Mouse (Mus musculus) stomach, embryonic 16.5 days (tissue): Measurements from ENCODE around the gene 3110082I17Rik. TPM values are rescaled to one million over a fixed set of nuclear protein-coding genes. Genes with fewer than 3 reads are reported as not detected.

ENCODE experiments used
- ATAC-seq: fragments of 200-750 bp; cut with Nextera tagmentation; 2 replicates; pipeline ENCODE4 v1.8.0; 2017; ENCODE audit warnings: moderate number of reproducible peaks, moderate TSS enrichment; ENCODE audit not compliant: insufficient read depth, low FRiP score
- H3K27ac ChIP-seq: fragments of 300-500 bp; sonication (generic); 2 replicates; pipeline ENCODE4 v1.5.1; 2014; ENCODE audit warnings: low read length
- H3K27me3 ChIP-seq: fragments of 300-500 bp; sonication (generic); 2 replicates; pipeline ENCODE4 v1.6.1; 2014; ENCODE audit warnings: low read length, control low read depth, mixed read lengths; ENCODE audit not compliant: control insufficient read depth, insufficient read depth
- H3K36me3 ChIP-seq: fragments of 300-500 bp; sonication (generic); 2 replicates; pipeline ENCODE4 v1.6.1; 2014; ENCODE audit warnings: low read length; ENCODE audit not compliant: control insufficient read depth, insufficient read depth
- H3K4me1 ChIP-seq: fragments of 300-500 bp; sonication (generic); 2 replicates; pipeline ENCODE4 v1.6.1; 2014; ENCODE audit warnings: low read length, control low read depth, mixed read lengths; ENCODE audit not compliant: control insufficient read depth, insufficient read depth
- H3K4me2 ChIP-seq: fragments of 300-500 bp; sonication (generic); 2 replicates; pipeline ENCODE4 v1.6.1; 2014; ENCODE audit warnings: low read depth, low read length, mixed read lengths
- H3K4me3 ChIP-seq: fragments of 300-500 bp; sonication (generic); replicated peaks from 2 replicates; pipeline ENCODE4 v1.5.1; 2014; ENCODE audit warnings: mild to moderate bottlenecking, low read length
- H3K9ac ChIP-seq: fragments of 300-500 bp; sonication (generic); 2 replicates; pipeline ENCODE4 v1.6.1; 2014; ENCODE audit warnings: low read length
- H3K9me3 ChIP-seq: fragments of 300-500 bp; sonication (generic); replicated peaks from 2 replicates; pipeline ENCODE4 v1.6.1; 2016; ENCODE audit warnings: low read length, control low read depth; ENCODE audit not compliant: control insufficient read depth
- WGBS: fragments of 180-500 bp; shearing (Covaris S2); extraction: QIAGEN DNeasy Blood & Tissue Kit; methylation state at CpG from one replicate; pipeline ENCODE4 v1.1.7; 2014; 5-methylcytosine and 5-hydroxymethylcytosine counted together
- polyA plus RNA-seq: library from polyadenylated mRNA; unstranded; fragments of >200 nt; fragmentation: Nextera tagmentation; extraction: Ambion mirVana; gene quantifications from 2 replicates; pipeline ENCODE4 v1.2.1, GENCODE M21; 2015

The 3110082I17Rik gene
- polyA plus RNA-seq, 1 experiment from 2014 or later = 35.7 TPM

DNA sequence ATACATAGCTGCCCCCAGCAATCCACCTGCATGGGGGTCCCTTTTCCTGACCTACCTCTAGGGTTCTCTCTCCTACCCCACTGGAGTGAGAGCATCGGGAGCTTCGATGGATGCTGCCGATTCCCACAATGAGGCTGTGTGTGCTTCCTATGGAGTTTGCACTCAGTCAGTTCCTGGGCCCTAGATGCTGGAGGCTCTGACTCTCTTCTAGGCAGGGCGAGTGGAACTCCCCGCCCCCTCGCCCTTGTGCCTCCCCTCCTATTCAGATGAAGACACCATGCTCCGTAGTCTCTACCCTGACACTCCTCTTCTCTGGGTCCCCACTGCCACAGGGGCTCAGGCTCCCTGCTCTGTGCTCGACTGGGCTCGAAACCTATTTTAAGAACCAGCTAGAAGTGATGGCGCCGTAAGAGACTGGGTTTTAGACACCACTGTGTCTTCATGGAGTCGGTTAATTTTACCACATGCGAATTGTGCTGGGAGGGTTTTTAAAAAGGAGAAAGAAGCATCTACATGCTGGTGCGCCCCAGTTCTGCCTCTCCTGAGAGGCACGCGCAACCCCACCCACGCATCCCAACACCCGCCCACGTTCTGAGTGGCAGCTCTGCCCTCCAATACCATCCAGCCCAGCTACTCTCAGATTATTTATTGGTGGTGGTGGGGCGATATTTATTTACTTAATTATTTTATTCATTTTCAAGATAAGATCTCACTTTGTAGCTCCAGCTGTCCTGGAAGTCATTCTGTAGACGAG, 142.4 kb downstream of the 3110082I17Rik start:
- Histone ChIP-seq H3K4me3 (no peak overlapping the region), H3K4me1 (peaks cover 11% of the 10 kb centered on the region; the same call in 1 of the 2 replicates), H3K36me3 (no peaks in the 10 kb centered on the region), H3K9me3 (no peaks in the 10 kb centered on the region), H3K4me2 (peak overlapping the region; percentile 14; the same call in 1 of the 2 replicates), H3K27me3 (no peaks in the 10 kb centered on the region), H3K27ac (peak overlapping the region; percentile 78), H3K9ac (peak overlapping the region; percentile 3; the same call in 1 of the 2 replicates)
- no peak for ATAC-seq
- WGBS = 64% methylated on average over 21 of the region's 21 CpGs

- Histone ChIP-seq H3K27me3 (no peaks in the 10 kb centered on the region), H3K9me3 (no peaks in the 10 kb centered on the region), H3K9ac (peak overlapping the region; percentile 3; the same call in 1 of the 2 replicates), H3K4me3 (no peak overlapping the region), H3K4me2 (0 out of 2 replicates have a peak overlapping the region, but pooled peaks have one; percentile 14), H3K27ac (peak overlapping the region; percentile 78), H3K36me3 (no peaks in the 10 kb centered on the region), H3K4me1 (peaks cover 11% of the 10 kb centered on the region; the same call in 1 of the 2 replicates)
- peak; percentile 94 for ATAC-seq
- 60% methylated on average over 6 of the region's 6 CpGs for WGBS
Observed at GRCm38 (mm10) chr5:139316982-139317675, 143.2 kb downstream of the 3110082I17Rik start.

GRCm38 (mm10) chr5:139314941-139315642, 145.2 kb downstream of the 3110082I17Rik start:
- no peaks in the 10 kb centered on the region for H3K36me3 ChIP-seq
- no peaks in the 10 kb centered on the region for H3K9me3 ChIP-seq
- H3K4me1 ChIP-seq = peaks cover 11% of the 10 kb centered on the region; the same call in 1 of the 2 replicates
- H3K4me2 ChIP-seq = no peak overlapping the region
- WGBS = 76% methylated on average over 12 of the region's 12 CpGs
- no peak overlapping the region for H3K9ac ChIP-seq
- H3K27ac ChIP-seq = 0 out of 2 replicates have a peak overlapping the region, but pooled peaks have one; percentile 17
- no peaks in the 10 kb centered on the region for H3K27me3 ChIP-seq
- no peak for ATAC-seq
- H3K4me3 ChIP-seq = no peak overlapping the region

GRCm38 (mm10) chr5:139313536-139313935, 146.8 kb downstream of the 3110082I17Rik start:
- no peak for ATAC-seq
- no peak overlapping the region for H3K4me2 ChIP-seq
- H3K27me3 ChIP-seq = no peaks in the 10 kb centered on the region
- H3K27ac ChIP-seq = no peak overlapping the region; the same call in 1 of the 2 replicates
- no peaks in the 10 kb centered on the region for H3K36me3 ChIP-seq
- no peak overlapping the region for H3K9ac ChIP-seq
- H3K9me3 ChIP-seq = no peaks in the 10 kb centered on the region
- 74% methylated on average over 9 of the region's 9 CpGs for WGBS
- H3K4me3 ChIP-seq = no peak overlapping the region
- peaks cover 10% of the 10 kb centered on the region; the same call in 1 of the 2 replicates for H3K4me1 ChIP-seq

GRCm38 (mm10) chr5:139311822-139312221, 148.5 kb downstream of the 3110082I17Rik start:
- ATAC-seq = no peak
- Histone ChIP-seq H3K9ac (no peak overlapping the region), H3K27me3 (no peaks in the 10 kb centered on the region), H3K4me3 (no peak overlapping the region), H3K4me1 (0 out of 2 replicates have a peak, but pooled peaks cover 3% of the 10 kb centered on the region), H3K36me3 (no peaks in the 10 kb centered on the region), H3K4me2 (no peak overlapping the region), H3K9me3 (no peaks in the 10 kb centered on the region), H3K27ac (no peak overlapping the region)
- 83% methylated on average over 9 of the region's 9 CpGs for WGBS

DNA sequence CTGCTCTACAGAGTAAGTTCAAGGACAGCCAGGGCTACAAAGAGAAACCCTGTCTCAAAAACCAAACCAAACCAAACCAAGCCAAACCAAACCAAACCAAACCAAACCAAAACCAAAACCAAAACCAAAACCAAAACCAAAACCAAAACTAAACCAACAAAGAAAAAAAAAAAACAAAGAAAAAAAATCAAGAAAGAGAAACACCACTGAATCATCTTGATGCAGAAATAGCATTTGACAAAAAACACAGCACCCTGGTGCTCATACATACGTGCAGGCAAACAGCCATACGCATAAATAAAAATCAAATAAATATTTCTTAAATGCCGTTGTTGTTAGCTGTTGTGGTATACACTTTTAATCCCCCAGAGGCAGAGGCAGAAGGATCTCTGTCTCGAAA, 149.8 kb downstream of the 3110082I17Rik start:
- no peak overlapping the region for H3K9ac ChIP-seq
- H3K4me2 ChIP-seq = no peak overlapping the region
- no peaks in the 10 kb centered on the region for H3K9me3 ChIP-seq
- H3K4me3 ChIP-seq = no peak overlapping the region
- H3K4me1 ChIP-seq = no peaks in the 10 kb centered on the region
- no peak for ATAC-seq
- WGBS = 90% methylated on average over 4 of the region's 4 CpGs
- no peaks in the 10 kb centered on the region for H3K27me3 ChIP-seq
- no peaks in the 10 kb centered on the region for H3K36me3 ChIP-seq
- no peak overlapping the region for H3K27ac ChIP-seq

- Histone ChIP-seq H3K9me3 (no peaks in the 10 kb centered on the region), H3K4me1 (no peaks in the 10 kb centered on the region), H3K9ac (no peak overlapping the region), H3K4me3 (no peak overlapping the region), H3K27ac (no peak overlapping the region), H3K27me3 (no peaks in the 10 kb centered on the region), H3K4me2 (no peak overlapping the region), H3K36me3 (no peaks in the 10 kb centered on the region)
- whole genome bisulfite sequencing = 61% methylated on average over 3 of the region's 3 CpGs
- no peak for ATAC-seq
Observed at GRCm38 (mm10) chr5:139309946-139310345, 150.4 kb downstream of the 3110082I17Rik start.
